Mouse (Mus musculus) CH12.LX (cell line): ENCODE measurements at regions not wholly inside any gene's neighbourhood (a gene's known extent, or its start where the extent isn't known, plus 50 kb on each side); places are given as distances from the start of the nearest gene placed in this dataset.

Experiments used
- CTCF ChIP-seq, 2 experiments: IDR thresholded peaks in 1 of 2; conservative IDR thresholded peaks in 1 of 2; 2 replicates each; pipeline ENCODE4 v1.5.1; 2011 to 2012; ENCODE audit warnings: low read depth in 2 of 2, low read length in 2 of 2, improper control_type of control experiment in 1 of 2, inconsistent platforms in 1 of 2, mild to moderate bottlenecking in 1 of 2, moderate library complexity in 1 of 2
- ELF1 ChIP-seq: IDR thresholded peaks from 2 replicates; pipeline ENCODE4 v1.6.1; 2014; ENCODE audit warnings: low read depth, mild to moderate bottlenecking, inconsistent platforms, low read length, improper control_type of control experiment
- EP300 ChIP-seq: IDR thresholded peaks from 2 replicates; pipeline ENCODE4 v1.6.1; 2011; ENCODE audit warnings: low read length, improper control_type of control experiment
- HCFC1 ChIP-seq: IDR thresholded peaks from 2 replicates; pipeline ENCODE4 v1.6.1; 2012; ENCODE audit warnings: low read depth, mild to moderate bottlenecking, inconsistent platforms, low read length, improper control_type of control experiment
- IRF4 ChIP-seq: IDR thresholded peaks from 2 replicates; pipeline ENCODE4 v1.6.1; 2014; ENCODE audit warnings: low read depth, mild to moderate bottlenecking, inconsistent platforms, low read length, improper control_type of control experiment
- KAT2A ChIP-seq: IDR thresholded peaks from 2 replicates; pipeline ENCODE4 v1.6.1; 2012; ENCODE audit warnings: low read length, improper control_type of control experiment, inconsistent platforms; ENCODE audit not compliant: insufficient replicate concordance
- MAX ChIP-seq: IDR thresholded peaks from 2 replicates; pipeline ENCODE4 v1.6.1; 2011; ENCODE audit warnings: low read length, improper control_type of control experiment
- NELFE ChIP-seq: IDR thresholded peaks from 2 replicates; pipeline ENCODE4 v1.6.1; 2011; ENCODE audit warnings: low read depth, low read length, improper control_type of control experiment
- NRF1 ChIP-seq: IDR thresholded peaks from 2 replicates; pipeline ENCODE4 v1.6.1; 2014; ENCODE audit warnings: low read depth, mild to moderate bottlenecking, inconsistent platforms, low read length, improper control_type of control experiment, moderate library complexity
- POLR2A ChIP-seq: IDR thresholded peaks from 2 replicates; pipeline ENCODE4 v1.6.1; 2011; ENCODE audit warnings: low read depth, mild to moderate bottlenecking, improper control_type of control experiment, low read length
- RAD21 ChIP-seq: IDR thresholded peaks from 2 replicates; pipeline ENCODE4 v1.6.1; 2011; ENCODE audit warnings: low read depth, mild to moderate bottlenecking, low read length, improper control_type of control experiment, moderate library complexity
- RCOR1 ChIP-seq: conservative IDR thresholded peaks from 2 replicates; pipeline ENCODE4 v1.6.1; 2012; ENCODE audit warnings: low read depth, mild to moderate bottlenecking, inconsistent platforms, low read length, improper control_type of control experiment
- SMC3 ChIP-seq: IDR thresholded peaks from 2 replicates; pipeline ENCODE4 v1.6.1; 2011; ENCODE audit warnings: low read depth, low read length, improper control_type of control experiment
- TBP ChIP-seq: conservative IDR thresholded peaks from 2 replicates; pipeline ENCODE4 v1.6.1; 2011; ENCODE audit warnings: low read depth, low read length, improper control_type of control experiment

DNA sequence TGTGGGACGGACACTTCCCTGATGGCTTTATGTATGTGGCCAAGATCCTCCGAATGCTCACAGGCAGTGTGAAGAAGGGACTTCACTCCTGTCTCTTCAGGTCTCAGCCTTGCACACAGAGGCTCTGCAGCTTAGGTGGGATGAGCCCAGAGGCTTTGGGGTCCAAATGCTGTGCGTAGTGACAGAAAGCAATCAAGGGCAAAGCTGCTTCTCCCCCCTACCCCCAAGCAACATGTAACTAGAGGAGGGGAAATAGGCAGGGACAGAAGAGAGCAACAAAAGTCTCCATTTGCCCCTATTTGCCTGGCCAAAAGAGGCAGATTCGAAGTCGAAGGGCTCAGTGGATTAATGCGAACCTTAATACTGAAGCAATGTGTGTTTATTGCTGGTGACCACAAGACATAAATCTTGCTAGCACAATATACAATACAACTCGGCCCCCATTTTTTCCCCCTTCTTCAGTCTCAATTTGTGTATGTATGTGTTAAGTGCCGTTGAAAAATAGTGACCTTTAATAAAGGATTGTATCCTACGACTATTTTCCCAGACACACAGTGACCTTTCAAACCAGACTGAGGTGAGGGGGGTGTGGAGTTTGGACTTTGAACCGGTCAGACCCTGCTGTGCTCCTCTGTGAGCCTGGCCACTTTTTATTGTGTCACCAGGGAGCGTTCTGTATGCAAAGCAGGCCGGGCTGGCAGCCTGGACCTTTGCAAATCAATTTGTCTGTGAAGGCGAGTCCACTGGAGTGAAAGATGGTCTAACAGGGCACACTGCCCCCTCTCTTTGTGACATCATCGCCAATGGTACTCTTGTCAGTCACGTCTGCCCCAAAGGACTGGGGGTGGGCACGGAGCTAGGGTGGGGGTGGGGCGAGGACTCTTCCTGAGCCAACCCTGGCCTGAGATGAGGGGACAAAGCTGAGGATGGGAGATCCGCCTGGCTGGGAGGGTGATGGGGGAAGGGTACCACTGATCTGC lies 208.6 kb downstream of the Bcl11a start:
- TF ChIP-seq CTCF (conservative IDR thresholded peaks at IDR 0.05 in 1 of 2, IDR thresholded peaks at IDR 0.05 in 1 of 2; ENCODE audit: low read depth in 2 of 2, low read length in 2 of 2) (no peak), MAX (no peak), HCFC1 (no peak), EP300 (no peak), POLR2A (no peak), RCOR1 (no peak), NELFE (no peak), KAT2A (no peak), TBP (no peak), IRF4 (no peak), RAD21 (no peak), ELF1 (no peak), NRF1 (no peak), SMC3 (no peak)
